Mouse (Mus musculus): ENCODE measurements at regions not wholly inside any gene's neighbourhood (a gene's known extent, or its start where the extent isn't known, plus 50 kb on each side); places are given as distances from the start of the nearest gene placed in this dataset.

DNA sequence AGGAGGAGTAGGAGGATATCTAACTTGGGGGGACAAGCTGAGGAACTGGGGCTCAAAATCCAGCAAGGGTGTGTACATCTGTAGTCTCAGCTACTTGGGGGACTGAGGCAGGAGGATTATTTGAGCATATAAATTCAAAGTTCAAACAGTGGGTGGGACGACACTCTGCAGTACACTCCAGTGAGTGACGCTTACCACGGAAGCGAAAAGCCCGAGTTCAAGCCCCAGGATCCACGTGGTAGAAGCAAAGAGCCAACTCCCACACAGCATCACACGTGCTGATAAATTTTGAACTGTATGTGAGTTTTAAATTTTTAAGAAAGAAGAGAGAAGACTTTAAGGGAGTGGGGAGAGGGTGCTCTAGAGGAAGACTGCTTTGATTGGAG is 98.2 kb downstream of the Zfp36l1 start:
- TF ChIP-seq CTCF (IDR thresholded peaks at IDR 0.05; ENCODE audit: low read depth), result no peak
- no peak for TF ChIP-seq EP300 (IDR thresholded peaks at IDR 0.05; ENCODE audit: low read depth)
